11 mouse cellular contexts compared by ENCODE assay signal in genomic region chr1:159760970-159761369, GRCm38 (mm10).
DNase-seq lines count a peak whose midpoint lies in the region; ATAC-seq and TF ChIP-seq lines count a peak whose summit lies in the region.
"Had no signal": no experiment of that assay in that cellular context is flagged by ENCODE, and none has a peak within 500 bp of the region (broad histone marks: within the 10 kb centered on the region; RNA-seq: fewer than 3 reads in every experiment).

No protein-coding gene starts in this region.

- H3K27ac ChIP-seq in midbrain, embryonic 13.5 days = no peak overlapping the region
- H3K27ac ChIP-seq in midbrain, embryonic 11.5 days (ENCODE audit: low read depth, low read length) = no peak overlapping the region
- no peak overlapping the region for H3K27ac ChIP-seq in embryonic facial prominence, embryonic 15.5 days (replicated peaks)
- H3K27ac ChIP-seq in midbrain, postnatal 0 days (ENCODE audit: low read depth, low read length) = no peak overlapping the region
- H3K27ac ChIP-seq: stomach, embryonic 15.5 days had no signal

- TF ChIP-seq CTCF in midbrain, postnatal 0 days (IDR thresholded peaks at IDR 0.05) = no peak

- no peak overlapping the region for H3K4me3 ChIP-seq in midbrain, embryonic 13.5 days (replicated peaks)
- H3K4me3 ChIP-seq in midbrain, embryonic 11.5 days (ENCODE audit: low read depth, low read length) = no peak overlapping the region
- H3K4me3 ChIP-seq in embryonic facial prominence, embryonic 15.5 days (replicated peaks) = no peak overlapping the region
- no peak overlapping the region for H3K4me3 ChIP-seq in midbrain, postnatal 0 days (ENCODE audit: low read depth, low read length)
- H3K4me3 ChIP-seq: stomach, embryonic 15.5 days had no signal

- H3K4me1 ChIP-seq in midbrain, embryonic 13.5 days (replicated peaks) = 0 out of 2 replicates have a peak, but pooled peaks cover 5% of the 10 kb centered on the region
- no peaks in the 10 kb centered on the region for H3K4me1 ChIP-seq in midbrain, embryonic 11.5 days (ENCODE audit: control insufficient read depth, insufficient read depth, low read length)
- peaks cover 9% of the 10 kb centered on the region for H3K4me1 ChIP-seq in embryonic facial prominence, embryonic 15.5 days
- 0 out of 2 replicates have a peak, but pooled peaks cover 3% of the 10 kb centered on the region for H3K4me1 ChIP-seq in midbrain, postnatal 0 days (ENCODE audit: insufficient read depth, low read length)
- H3K4me1 ChIP-seq: stomach, embryonic 15.5 days had no signal

- no peaks in the 10 kb centered on the region for H3K27me3 ChIP-seq in midbrain, embryonic 13.5 days
- no peaks in the 10 kb centered on the region for H3K27me3 ChIP-seq in midbrain, embryonic 11.5 days (ENCODE audit: control insufficient read depth, insufficient read depth, low read length)
- no peaks in the 10 kb centered on the region for H3K27me3 ChIP-seq in embryonic facial prominence, embryonic 15.5 days
- H3K27me3 ChIP-seq in midbrain, postnatal 0 days (ENCODE audit: insufficient read depth, low read length) = no peaks in the 10 kb centered on the region
- H3K27me3 ChIP-seq: stomach, embryonic 15.5 days had no signal

- H3K4me2 ChIP-seq in midbrain, embryonic 13.5 days (replicated peaks) = no peak overlapping the region
- no peak overlapping the region for H3K4me2 ChIP-seq in midbrain, embryonic 11.5 days
- no peak overlapping the region for H3K4me2 ChIP-seq in embryonic facial prominence, embryonic 15.5 days (replicated peaks)
- H3K4me2 ChIP-seq in midbrain, postnatal 0 days (ENCODE audit: low read depth, low read length, poor library complexity, severe bottlenecking) = no peak overlapping the region
- H3K4me2 ChIP-seq: stomach, embryonic 15.5 days had no signal

- peak; percentile 83 for ATAC-seq in frontal cortex, adult (ENCODE audit: low TSS enrichment)
- ATAC-seq in midbrain, embryonic 13.5 days = peak; percentile 82
- no peak for ATAC-seq in midbrain, embryonic 11.5 days (ENCODE audit: low FRiP score)
- ATAC-seq in embryonic facial prominence, embryonic 15.5 days (ENCODE audit: insufficient number of reproducible peaks, low FRiP score, low TSS enrichment, low read depth) = peak; percentile 57; the same call in 1 of the 2 replicates
- ATAC-seq in midbrain, postnatal 0 days (ENCODE audit: low FRiP score) = peak; percentile 76
- ATAC-seq: liver, postnatal 0 days had no signal

- no peak for DNase-seq in frontal cortex, postnatal 36 days (ENCODE audit: low spot score in 2 of 2)
- DNase-seq in midbrain, embryonic 11.5 days (ENCODE audit: low spot score, missing footprints) = no peak
- peak; percentile 69 for DNase-seq in midbrain, postnatal 0 days (ENCODE audit: low spot score)
- DNase-seq in gastrocnemius, postnatal 10 days = no peak
- DNase-seq: gastrocnemius, postnatal 14 days; kidney, adult 18-20 months; liver, postnatal 0 days had no signal

- H3K36me3 ChIP-seq in midbrain, embryonic 13.5 days = no peaks in the 10 kb centered on the region
- no peaks in the 10 kb centered on the region for H3K36me3 ChIP-seq in midbrain, embryonic 11.5 days (ENCODE audit: control insufficient read depth, insufficient read depth, low read length)
- no peaks in the 10 kb centered on the region for H3K36me3 ChIP-seq in embryonic facial prominence, embryonic 15.5 days
- H3K36me3 ChIP-seq in midbrain, postnatal 0 days (ENCODE audit: insufficient read depth, low read length) = no peaks in the 10 kb centered on the region
- H3K36me3 ChIP-seq: stomach, embryonic 15.5 days had no signal

- H3K9ac ChIP-seq in midbrain, embryonic 13.5 days (replicated peaks) = no peak overlapping the region
- H3K9ac ChIP-seq in midbrain, embryonic 11.5 days (ENCODE audit: low read length) = no peak overlapping the region
- H3K9ac ChIP-seq in embryonic facial prominence, embryonic 15.5 days = no peak overlapping the region
- H3K9ac ChIP-seq in midbrain, postnatal 0 days (replicated peaks; ENCODE audit: low read length, poor library complexity, severe bottlenecking) = no peak overlapping the region
- H3K9ac ChIP-seq: liver, postnatal 0 days; stomach, embryonic 15.5 days had no signal

- H3K9me3 ChIP-seq in midbrain, embryonic 13.5 days = no peaks in the 10 kb centered on the region
- H3K9me3 ChIP-seq in midbrain, embryonic 11.5 days (ENCODE audit: control insufficient read depth, low read length) = no peaks in the 10 kb centered on the region
- H3K9me3 ChIP-seq in embryonic facial prominence, embryonic 15.5 days (replicated peaks) = no peaks in the 10 kb centered on the region
- H3K9me3 ChIP-seq in midbrain, postnatal 0 days (ENCODE audit: low read length) = no peaks in the 10 kb centered on the region
- H3K9me3 ChIP-seq: stomach, embryonic 15.5 days had no signal
